Mouse (Mus musculus): ENCODE data around the gene Ptrh1. TPM values are rescaled to one million over a fixed set of nuclear protein-coding genes. Genes with fewer than 3 reads are reported as not detected.

Ptrh1 gene
- polyA plus RNA-seq, 1 experiment: 65.8 TPM

DNA sequence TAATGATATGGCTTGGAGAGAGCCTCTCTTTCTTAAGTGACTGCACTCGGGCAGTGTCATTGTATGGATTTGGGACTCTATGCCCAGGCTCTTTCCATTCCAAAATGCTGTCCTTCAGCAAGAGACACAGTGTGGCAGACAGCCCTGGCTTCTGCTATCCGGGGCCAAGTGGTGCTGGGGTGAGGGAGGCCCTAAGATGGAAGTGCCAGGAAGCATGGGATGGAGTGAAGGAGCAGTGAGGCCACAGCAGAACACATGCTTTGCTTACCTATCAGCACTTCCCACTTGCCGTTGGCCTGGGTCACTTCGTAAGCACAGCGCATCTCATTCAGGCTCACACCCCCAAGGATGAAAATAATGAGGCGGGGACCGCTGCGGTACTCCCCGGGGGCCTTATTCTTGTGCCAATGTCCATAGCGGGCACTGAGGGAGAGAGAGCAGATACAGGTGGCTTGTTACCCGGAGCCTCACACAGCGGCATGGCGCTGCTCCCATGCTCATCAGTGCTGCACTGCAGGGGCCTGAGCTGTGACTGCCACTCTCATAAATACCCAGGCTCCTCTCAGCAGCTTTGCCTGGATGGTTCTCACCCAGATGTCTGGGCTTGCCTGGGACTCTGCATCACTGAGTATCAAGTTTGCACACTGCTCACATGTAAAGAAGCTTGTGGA lies 20.3 kb downstream of the Ptrh1 start:
- Histone ChIP-seq H3K27me3 (ENCODE audit: control insufficient read depth, insufficient read depth, low read length) (no peaks in the 10 kb centered on the region), H3K4me1 (ENCODE audit: control insufficient read depth, insufficient read depth, insufficient read length, low read length) (peaks cover 2% of the 10 kb centered on the region; the same call in 1 of the 2 replicates), H3K4me3 (ENCODE audit: low read depth, low read length) (no peak overlapping the region), H3K36me3 (ENCODE audit: control insufficient read depth, insufficient read depth, low read length) (no peaks in the 10 kb centered on the region), H3K27ac (ENCODE audit: insufficient read depth, low read depth, low read length) (no peak overlapping the region)
- TF ChIP-seq CTCF (IDR thresholded peaks at IDR 0.05; ENCODE audit: extremely low read depth, insufficient read length, insufficient replicate concordance, low read depth, low read length) (no peak), POLR2A (IDR thresholded peaks at IDR 0.05; ENCODE audit: low read depth, low read length) (no peak)
- WGBS: 85% methylated on average over 13 of the region's 13 CpGs

DNA sequence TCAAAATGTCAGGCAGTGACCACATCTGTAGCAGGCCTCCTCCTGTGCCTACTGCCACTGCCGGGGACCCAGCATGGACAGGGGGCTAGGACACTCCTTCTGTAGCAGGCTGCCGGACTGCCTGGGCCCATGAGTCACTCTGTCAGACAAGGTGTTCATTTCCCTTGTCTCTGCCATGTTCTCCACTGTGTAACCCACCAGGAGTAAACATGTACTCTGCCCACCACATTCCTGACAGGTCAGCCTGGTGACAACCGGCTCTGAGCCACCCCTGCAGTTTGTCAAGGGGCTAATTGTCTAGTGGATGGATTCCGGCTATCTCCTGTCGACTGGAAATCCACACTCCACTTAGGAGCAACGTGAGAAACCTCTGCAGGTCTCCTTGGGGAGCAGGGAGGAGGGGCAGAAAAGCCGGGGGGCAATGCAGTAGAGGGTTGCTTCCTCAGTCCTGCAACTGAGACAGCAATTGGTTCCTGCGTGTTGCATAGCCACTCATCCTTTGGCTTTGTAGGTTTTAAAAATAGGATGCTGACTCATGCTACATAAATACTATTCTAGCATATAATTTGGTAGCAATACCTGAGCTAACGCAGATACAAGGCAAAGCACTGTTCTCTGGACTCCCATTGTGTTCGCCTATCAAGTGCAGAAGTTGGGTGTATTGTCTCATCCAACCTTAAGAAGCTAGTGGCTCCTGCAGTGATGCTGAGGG lies 22.8 kb downstream of the Ptrh1 start:
- TF ChIP-seq CTCF (IDR thresholded peaks at IDR 0.05; ENCODE audit: extremely low read depth, insufficient read length, insufficient replicate concordance, low read depth, low read length): no peak
- TF ChIP-seq POLR2A (IDR thresholded peaks at IDR 0.05; ENCODE audit: low read depth, low read length): no peak
- H3K4me3 ChIP-seq (ENCODE audit: low read depth, low read length): no peak overlapping the region
- 70% methylated on average over 10 of the region's 10 CpGs for WGBS
- no peaks in the 10 kb centered on the region for H3K36me3 ChIP-seq (ENCODE audit: control insufficient read depth, insufficient read depth, low read length)
- peaks cover 2% of the 10 kb centered on the region; the same call in 1 of the 2 replicates for H3K4me1 ChIP-seq (ENCODE audit: control insufficient read depth, insufficient read depth, insufficient read length, low read length)
- no peak overlapping the region for H3K27ac ChIP-seq (ENCODE audit: insufficient read depth, low read depth, low read length)
- H3K27me3 ChIP-seq (ENCODE audit: control insufficient read depth, insufficient read depth, low read length): no peaks in the 10 kb centered on the region

DNA sequence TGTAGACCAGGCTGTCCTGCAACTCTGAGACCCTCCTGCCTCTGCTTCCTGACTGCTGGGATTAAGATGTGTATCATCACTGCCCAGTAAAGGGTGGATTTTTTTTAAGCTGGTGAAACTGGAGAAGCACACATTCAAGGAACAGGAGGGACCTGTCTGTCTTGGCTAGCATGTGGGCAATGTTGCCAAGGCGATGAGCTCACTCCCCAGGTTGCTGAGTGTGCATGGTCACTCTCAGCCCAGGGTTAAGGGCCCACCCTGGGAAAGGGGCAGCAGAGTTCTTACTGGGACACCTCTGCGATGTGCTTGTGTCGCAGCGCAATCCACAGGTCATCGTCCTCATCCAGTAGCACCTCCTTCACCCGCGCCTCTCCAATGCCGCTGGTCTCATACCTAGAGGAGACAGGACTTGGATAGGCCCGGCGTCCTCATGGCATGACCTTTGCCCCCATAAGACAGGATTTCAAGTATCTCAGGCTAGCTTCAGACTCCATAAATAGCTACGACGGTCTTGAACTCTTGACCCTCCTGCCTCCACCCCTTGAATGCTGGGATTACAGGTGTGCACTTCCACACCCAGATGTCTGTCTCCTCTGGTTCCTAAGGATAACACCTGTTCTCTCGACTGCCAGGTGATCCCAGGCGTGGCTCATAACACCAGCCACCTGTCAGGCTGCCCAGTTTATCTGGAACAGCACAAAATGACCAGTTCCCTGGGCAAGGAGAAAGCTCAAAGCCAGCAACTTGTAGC lies 33.4 kb downstream of the Ptrh1 start:
- no peak overlapping the region for H3K27ac ChIP-seq (ENCODE audit: insufficient read depth, low read depth, low read length)
- WGBS: 43% methylated on average over 14 of the region's 14 CpGs
- TF ChIP-seq POLR2A (IDR thresholded peaks at IDR 0.05; ENCODE audit: low read depth, low read length) (no peak), CTCF (IDR thresholded peaks at IDR 0.05; ENCODE audit: extremely low read depth, insufficient read length, insufficient replicate concordance, low read depth, low read length) (no peak)

DNA sequence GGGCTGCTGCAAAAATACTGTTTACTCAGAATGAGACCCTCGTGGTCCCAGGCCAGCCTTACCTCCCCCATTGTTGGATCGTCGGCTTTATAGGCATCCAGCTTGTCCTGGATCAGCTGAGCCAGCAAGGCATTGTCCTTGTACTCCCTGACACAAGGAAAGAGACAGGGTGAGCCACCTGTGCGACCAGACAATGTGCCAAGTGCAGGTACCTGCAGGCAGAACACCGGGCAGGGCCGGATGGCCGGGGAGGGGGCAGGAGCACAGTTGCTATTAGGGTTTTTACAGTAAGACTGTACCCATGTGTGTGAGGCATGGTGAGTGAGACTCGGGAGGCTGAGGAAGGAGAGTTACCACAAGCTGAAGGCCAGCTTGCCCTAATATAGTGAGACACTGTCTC lies 36.4 kb downstream of the Ptrh1 start:
- TF ChIP-seq CTCF (IDR thresholded peaks at IDR 0.05; ENCODE audit: extremely low read depth, insufficient read length, insufficient replicate concordance, low read depth, low read length) (no peak), POLR2A (IDR thresholded peaks at IDR 0.05; ENCODE audit: low read depth, low read length) (no peak)
- no peaks in the 10 kb centered on the region for H3K36me3 ChIP-seq (ENCODE audit: control insufficient read depth, insufficient read depth, low read length)
- H3K27ac ChIP-seq (ENCODE audit: insufficient read depth, low read depth, low read length): no peak overlapping the region
- H3K4me1 ChIP-seq (ENCODE audit: control insufficient read depth, insufficient read depth, insufficient read length, low read length): peaks cover 8% of the 10 kb centered on the region
- no peaks in the 10 kb centered on the region for H3K27me3 ChIP-seq (ENCODE audit: control insufficient read depth, insufficient read depth, low read length)
- 81% methylated on average over 8 of the region's 8 CpGs for WGBS
- no peak overlapping the region for H3K4me3 ChIP-seq (ENCODE audit: low read depth, low read length)

More for the DNA sequence above, 33.4 kb downstream of the Ptrh1 start:
- Histone ChIP-seq H3K27me3 (ENCODE audit: control insufficient read depth, insufficient read depth, low read length) (no peaks in the 10 kb centered on the region), H3K4me3 (ENCODE audit: low read depth, low read length) (no peak overlapping the region), H3K4me1 (ENCODE audit: control insufficient read depth, insufficient read depth, insufficient read length, low read length) (peaks cover 8% of the 10 kb centered on the region), H3K36me3 (ENCODE audit: control insufficient read depth, insufficient read depth, low read length) (no peaks in the 10 kb centered on the region)

DNA sequence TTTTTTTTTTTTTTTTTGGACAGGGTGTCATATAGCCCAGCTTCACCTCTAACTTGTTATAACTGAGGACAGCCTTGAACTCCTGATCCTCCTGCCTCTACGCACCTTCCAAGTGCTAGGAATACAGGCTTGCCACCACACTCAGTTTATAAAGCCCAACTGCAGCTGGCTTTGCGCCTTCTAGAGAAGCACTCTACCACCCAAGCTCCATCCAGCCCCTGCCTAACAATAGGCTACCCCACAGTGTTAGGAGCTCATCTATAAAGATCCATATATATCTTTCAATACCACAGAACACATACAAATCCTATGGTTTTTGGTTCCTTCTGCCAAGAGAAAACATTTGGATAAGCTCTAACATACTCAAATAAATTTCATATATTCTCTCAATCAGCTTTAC lies 40.9 kb downstream of the Ptrh1 start:
- WGBS: 97% methylated on average over 2 of the region's 2 CpGs
- Histone ChIP-seq H3K27me3 (ENCODE audit: control insufficient read depth, insufficient read depth, low read length) (no peaks in the 10 kb centered on the region), H3K27ac (ENCODE audit: insufficient read depth, low read depth, low read length) (no peak overlapping the region), H3K4me1 (ENCODE audit: control insufficient read depth, insufficient read depth, insufficient read length, low read length) (no peaks in the 10 kb centered on the region), H3K4me3 (ENCODE audit: low read depth, low read length) (no peak overlapping the region), H3K36me3 (ENCODE audit: control insufficient read depth, insufficient read depth, low read length) (no peaks in the 10 kb centered on the region)
- TF ChIP-seq POLR2A (IDR thresholded peaks at IDR 0.05; ENCODE audit: low read depth, low read length) (no peak), CTCF (IDR thresholded peaks at IDR 0.05; ENCODE audit: extremely low read depth, insufficient read length, insufficient replicate concordance, low read depth, low read length) (no peak)

DNA sequence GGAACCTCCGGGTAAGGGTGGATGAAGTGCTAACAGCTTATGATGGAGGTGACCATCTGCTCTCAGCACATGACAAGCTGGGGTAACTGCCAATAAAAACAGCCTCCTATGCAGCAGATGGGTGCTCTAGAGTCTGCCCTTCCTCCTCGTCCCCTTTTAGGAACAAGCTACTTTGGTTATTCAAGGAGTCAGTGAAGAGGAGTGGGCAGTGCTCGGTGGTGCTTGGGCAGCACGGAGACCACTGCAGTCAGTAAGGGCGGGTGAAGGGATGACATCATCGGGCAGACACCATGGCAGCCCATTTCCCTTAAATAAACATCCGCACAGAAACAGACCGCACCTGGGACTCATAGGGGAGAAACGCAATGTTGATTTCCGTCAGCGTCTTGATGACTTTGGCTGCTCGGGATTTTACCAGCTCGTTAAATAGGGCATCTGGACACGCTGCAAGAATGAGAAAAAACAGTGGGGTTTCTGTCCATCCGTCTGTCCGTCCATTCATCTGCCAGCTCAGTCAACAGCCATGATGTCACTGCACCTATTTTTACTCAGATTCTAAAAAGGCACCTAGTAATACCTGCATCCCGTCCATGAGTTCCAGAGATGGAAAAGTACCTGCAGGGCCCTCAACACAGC lies 41.5 kb downstream of the Ptrh1 start:
- Histone ChIP-seq H3K27me3 (ENCODE audit: control insufficient read depth, insufficient read depth, low read length) (no peaks in the 10 kb centered on the region), H3K36me3 (ENCODE audit: control insufficient read depth, insufficient read depth, low read length) (no peaks in the 10 kb centered on the region), H3K27ac (ENCODE audit: insufficient read depth, low read depth, low read length) (no peak overlapping the region), H3K4me3 (ENCODE audit: low read depth, low read length) (no peak overlapping the region), H3K4me1 (ENCODE audit: control insufficient read depth, insufficient read depth, insufficient read length, low read length) (no peaks in the 10 kb centered on the region)
- WGBS: 52% methylated on average over 17 of the region's 17 CpGs
- TF ChIP-seq CTCF (IDR thresholded peaks at IDR 0.05; ENCODE audit: extremely low read depth, insufficient read length, insufficient replicate concordance, low read depth, low read length) (no peak), POLR2A (IDR thresholded peaks at IDR 0.05; ENCODE audit: low read depth, low read length) (no peak)
